Mouse (Mus musculus) heart, postnatal 10 days (tissue): ENCODE results near the gene Zfp512b. TPM values are rescaled to one million over a fixed set of nuclear protein-coding genes. Genes with fewer than 3 reads are reported as not detected.

Experiments used
- DNase-seq, 2 experiments: peaks; one replicate each; pipeline ENCODE4 v3.0.0; 2021
- intact Hi-C: fragments of 180-260 bp; cut with DNase I; formaldehyde crosslinking; loops from one replicate; pipeline ENCODE4 v1.15.1; 2025
- total RNA-seq, 2 experiments: library from RNA; stranded (reverse); gene quantifications; 2 replicates each; pipeline ENCODE4 v1.2.3; 2021

The Zfp512b gene
- total RNA-seq, 2 experiments from 2014 or later, result 31.2 to 39.5 TPM

- DNase-seq, result no peak
Observed at GRCm38 (mm10) chr2:181577126-181577525, 15.5 kb downstream of the Zfp512b start.

GRCm38 (mm10) chr2:181576613-181577012 lies 16.0 kb downstream of the Zfp512b start:
- intact Hi-C loops, result no loop called here
- DNase-seq, result no peak

More at GRCm38 (mm10) chr2:181577126-181577525, 15.5 kb downstream of the Zfp512b start:
- intact Hi-C loops, result no loop called here

DNA sequence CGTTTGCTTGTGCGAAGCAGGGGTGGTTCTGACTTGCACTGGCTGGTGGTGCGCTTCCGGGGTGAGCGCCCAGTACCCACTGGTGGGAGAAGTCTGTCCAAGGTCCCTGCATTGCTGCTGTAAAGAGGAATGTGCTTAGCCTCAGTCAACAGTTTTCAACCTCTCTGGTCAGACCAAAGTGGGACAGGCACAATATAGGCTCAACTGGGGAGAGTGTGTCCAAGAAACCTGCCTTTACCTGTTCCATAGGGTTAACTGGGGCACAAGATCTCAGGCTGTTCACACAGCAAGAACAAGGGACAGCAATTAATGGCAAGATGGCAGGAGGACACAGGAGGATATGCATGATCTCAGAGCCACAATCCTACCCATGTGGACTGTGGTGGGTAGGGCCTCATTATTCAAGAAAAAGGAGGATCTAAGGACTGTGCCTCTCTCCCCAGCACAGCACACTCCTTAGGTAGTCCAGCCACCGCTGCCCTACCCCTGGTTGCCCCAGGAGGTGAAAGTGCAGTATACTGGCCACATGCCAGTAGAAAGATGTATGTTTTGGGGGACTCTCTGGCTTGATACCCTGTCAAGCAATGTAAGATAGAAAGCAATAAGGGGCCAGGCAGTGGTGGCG lies 17.6 kb downstream of the Zfp512b start:
- DNase-seq, result no peak
- intact Hi-C loops, result no loop called here

- DNase-seq, result no peak
- intact Hi-C loops, result no loop called here
Observed at GRCm38 (mm10) chr2:181573961-181574360, 18.6 kb downstream of the Zfp512b start.

- intact Hi-C loops, result no loop called here
- peak in 1 of 2 experiments; percentile 45 for DNase-seq
Observed at GRCm38 (mm10) chr2:181572921-181573920, 19.4 kb downstream of the Zfp512b start.

DNA sequence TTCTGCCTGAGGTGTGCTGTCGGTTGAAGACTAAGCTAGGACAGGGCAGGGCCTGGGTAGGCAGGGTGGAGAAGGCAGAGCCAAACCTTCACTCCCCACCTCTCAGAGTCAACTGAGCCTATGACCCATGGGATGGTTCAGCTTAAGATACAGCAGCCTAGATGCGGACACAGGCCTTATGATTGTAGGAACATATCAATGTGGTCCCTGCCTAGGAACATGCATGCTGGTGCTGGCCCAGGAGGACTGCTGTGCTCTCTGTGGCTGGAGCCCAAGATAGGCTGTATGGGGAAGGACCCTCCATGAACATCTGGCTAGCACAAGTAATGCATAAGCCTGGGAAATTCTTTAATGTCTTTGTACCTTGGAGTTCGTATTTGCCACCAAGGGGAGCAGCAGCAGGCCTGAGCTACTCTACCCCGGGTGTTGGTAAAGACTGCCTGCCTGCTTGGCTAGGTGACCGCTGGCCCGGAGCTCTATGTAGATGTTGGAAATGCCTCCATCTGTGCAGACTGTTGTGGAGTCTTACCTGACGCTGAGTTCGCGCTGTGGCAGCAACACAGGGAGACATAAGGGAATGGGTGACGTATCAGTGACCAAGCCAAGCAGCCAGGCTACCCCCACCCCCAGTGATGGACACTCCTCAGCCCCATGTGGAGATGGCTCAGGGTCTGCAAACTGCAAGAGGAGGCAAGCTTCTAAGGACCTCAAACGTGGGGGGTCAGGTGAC lies 20.5 kb downstream of the Zfp512b start:
- intact Hi-C loops, result loop anchor here (2.0 kb wide), 1 partner anchor 51 kb away; the partner anchor contains the start of gene Dnajc5
- DNase-seq, result no peak

GRCm38 (mm10) chr2:181570921-181571595 lies 21.5 kb downstream of the Zfp512b start:
- intact Hi-C loops, result loop anchor here (2.0 kb wide), 1 partner anchor 50 kb away; the partner anchor contains the start of gene Dnajc5
- DNase-seq, result no peak

- DNase-seq, result no peak
- intact Hi-C loops, result loop anchor here (2.0 kb wide), 1 partner anchor 50 kb away; the partner anchor contains the start of gene Dnajc5
Observed at GRCm38 (mm10) chr2:181570375-181570774, 22.2 kb downstream of the Zfp512b start.

DNA sequence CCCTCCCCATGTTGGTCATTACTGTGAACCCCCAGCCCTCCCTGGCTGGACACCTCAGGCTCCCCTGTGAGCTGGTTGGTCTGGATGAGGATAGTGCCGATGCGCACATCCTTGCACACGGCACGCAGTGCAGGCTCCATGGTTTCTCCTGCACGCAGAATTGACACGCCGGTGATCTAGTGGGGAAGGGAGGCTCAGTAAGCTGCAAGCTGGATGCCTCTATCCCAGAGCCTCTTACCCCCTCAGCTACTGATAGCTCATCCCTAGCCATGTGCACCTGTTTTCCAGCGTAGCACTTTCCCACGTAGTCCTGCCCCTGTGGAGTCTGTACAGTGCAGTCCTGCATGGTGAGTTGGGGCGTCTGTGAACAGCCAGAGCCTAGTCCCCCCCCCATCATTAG lies 22.7 kb downstream of the Zfp512b start:
- intact Hi-C loops, result loop anchor here (2.0 to 5.0 kb wide), 3 partner anchors 49 to 178 kb away; partner anchors contain the start of gene Dnajc5
- DNase-seq, result no peak

- peak; percentile 59 to 79 for DNase-seq
- intact Hi-C loops, result loop anchor here (2.0 to 5.0 kb wide), 2 partner anchors 158 to 176 kb away; no protein-coding TSS in a partner anchor
Observed at GRCm38 (mm10) chr2:181568272-181569008, 24.2 kb downstream of the Zfp512b start.

DNA sequence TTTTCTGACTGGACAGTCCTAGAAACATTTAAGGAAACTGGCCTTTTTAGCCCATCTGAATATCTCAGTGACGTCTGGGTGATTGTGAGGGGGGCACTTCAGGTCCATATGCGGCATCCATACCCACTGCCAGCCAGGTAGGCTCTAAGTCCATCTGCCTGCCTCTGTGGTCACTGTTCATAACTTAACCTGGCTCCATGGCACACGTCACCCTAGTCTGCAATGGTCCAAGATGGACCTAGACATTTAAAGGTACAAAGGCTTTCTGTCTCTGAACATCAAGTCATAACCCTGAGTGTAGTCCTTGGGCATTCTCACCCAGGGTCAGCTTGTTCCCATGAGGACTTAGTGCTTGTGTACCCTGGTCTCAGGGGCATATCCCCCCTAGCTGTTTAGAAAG lies 25.3 kb downstream of the Zfp512b start:
- intact Hi-C loops, result loop anchor here (5.0 kb wide), 1 partner anchor 175 kb away; no protein-coding TSS in a partner anchor
- no peak for DNase-seq

- DNase-seq, result no peak
- intact Hi-C loops, result no loop called here
Observed at GRCm38 (mm10) chr2:181553772-181554171, 38.8 kb downstream of the Zfp512b start.

DNA sequence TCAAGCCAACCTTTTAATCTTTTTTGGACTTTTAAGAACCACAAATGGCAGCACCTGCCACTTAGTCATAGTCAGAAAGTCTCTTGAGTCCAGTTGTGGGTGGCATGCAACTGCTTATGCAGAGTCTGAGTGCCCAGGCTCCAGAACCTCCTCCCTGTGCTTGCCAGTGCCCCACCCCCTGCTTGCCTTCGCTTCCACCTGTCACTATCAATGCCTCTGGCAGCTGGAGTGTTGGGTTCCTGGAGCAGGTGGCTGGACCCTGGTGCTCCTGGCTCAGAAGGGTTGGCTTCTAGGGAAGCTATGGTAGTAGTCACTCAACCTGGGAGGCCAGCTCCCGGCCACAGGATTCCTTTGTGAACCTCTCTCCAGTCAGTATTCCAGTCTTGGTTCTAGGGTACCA lies 42.4 kb downstream of the Zfp512b start:
- intact Hi-C loops, result no loop called here

GRCm38 (mm10) chr2:181548682-181549081 lies 43.9 kb downstream of the Zfp512b start:
- no peak for DNase-seq
- intact Hi-C loops, result no loop called here

More for the DNA sequence above, 42.4 kb downstream of the Zfp512b start:
- no peak for DNase-seq

DNA sequence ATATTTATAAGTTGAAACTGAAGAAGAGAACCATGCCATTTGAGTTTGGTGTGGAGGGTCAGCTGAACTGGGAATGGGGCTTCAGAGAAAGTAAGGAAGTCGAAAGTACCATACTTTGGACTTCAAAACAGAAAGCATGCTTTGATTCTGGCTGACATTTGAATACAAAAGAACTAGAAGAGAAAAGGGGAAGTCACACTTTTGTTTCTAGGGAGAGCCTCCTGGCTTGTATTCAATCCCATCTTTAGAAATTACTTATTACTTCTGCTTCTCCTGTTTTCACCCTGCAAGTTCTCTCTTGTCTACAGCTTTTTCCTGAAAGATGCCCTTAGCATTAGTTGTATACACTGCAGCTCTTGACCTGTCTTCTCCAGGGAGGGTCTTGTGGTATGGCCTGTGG lies 44.4 kb downstream of the Zfp512b start:
- intact Hi-C loops, result no loop called here
- no peak for DNase-seq

DNA sequence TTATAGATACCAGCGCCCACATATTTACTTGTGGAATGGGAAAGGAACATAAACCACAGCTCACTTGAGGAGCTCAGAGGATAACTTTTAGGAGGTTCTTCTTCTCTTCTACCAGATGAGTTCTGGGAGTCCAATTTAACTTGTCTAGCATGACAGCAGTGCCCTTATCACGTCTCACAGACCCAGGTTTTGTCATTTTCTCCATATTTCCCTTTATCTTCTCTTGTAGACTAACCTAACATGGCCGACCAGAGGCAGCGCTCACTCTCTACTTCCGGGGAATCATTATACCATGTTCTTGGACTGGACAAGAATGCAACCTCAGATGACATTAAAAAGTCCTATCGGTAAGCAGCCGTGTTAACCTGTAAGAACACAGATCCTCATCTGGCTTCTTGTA lies 46.5 kb downstream of the Zfp512b start:
- intact Hi-C loops, result no loop called here
- DNase-seq, result no peak

DNA sequence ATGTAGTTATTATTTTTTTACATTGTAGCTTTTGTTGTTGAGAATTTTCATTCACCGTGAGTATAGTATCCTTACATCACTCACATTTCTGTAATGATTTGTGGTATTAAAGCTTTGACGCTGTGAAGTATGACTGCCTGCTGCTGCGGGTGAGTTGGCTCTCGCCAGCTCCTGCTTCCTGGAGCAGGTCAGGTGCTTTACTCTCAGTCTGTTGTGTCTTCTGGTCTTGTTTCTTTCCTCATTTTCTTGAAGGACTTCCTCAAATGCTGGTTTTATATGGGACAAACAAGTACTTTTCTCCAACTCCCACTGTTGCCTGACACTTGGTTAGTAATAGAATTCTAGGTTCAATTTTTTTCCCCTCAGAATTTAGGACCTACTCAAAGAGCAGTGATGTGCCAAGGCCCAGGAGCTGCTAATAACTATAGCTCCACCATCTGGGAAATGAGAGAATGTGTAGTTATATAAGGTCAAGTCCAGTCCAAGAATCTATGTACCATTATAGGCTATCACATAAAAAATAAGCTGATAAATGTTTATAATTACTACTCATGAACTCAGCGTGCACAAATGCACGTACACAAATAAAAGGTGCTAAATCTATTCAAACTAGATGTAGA lies 50.7 kb downstream of the Zfp512b start:
- intact Hi-C loops, result no loop called here
- DNase-seq, result no peak

- peak; percentile 40 to 48 for DNase-seq
Observed at GRCm38 (mm10) chr2:181537444-181538047, 55.1 kb downstream of the Zfp512b start.

More at GRCm38 (mm10) chr2:181537444-181538047, 55.1 kb downstream of the Zfp512b start:
- intact Hi-C loops, result no loop called here
